Mouse (Mus musculus): ENCODE data around the gene Zwint.

GRCm38 (mm10) chr10:72660350-72660749, 5.7 kb downstream of the Zwint start:
- no peak for TF ChIP-seq CTCF (IDR thresholded peaks at IDR 0.05)
- TF ChIP-seq EP300 (IDR thresholded peaks at IDR 0.05), result no peak

Data from lung, postnatal 0 days (tissue).